Mouse (Mus musculus) mouse embryonic stem cell (cell line): ENCODE data around the gene Psmb2.

Source experiments
- in situ Hi-C, 2 experiments: fragments of 300-500 bp; cut with MboI; formaldehyde crosslinking; loops; 1 replicate in 1 of 2; 3 replicates in 1 of 2; pipeline ENCODE4 v1.14.3; 2019 to 2020; ENCODE audit warnings: low sequenced_read_pairs in 2 of 2, low pct_unique_long_range_greater_than_20kb in 1 of 2, mixed read lengths in 1 of 2; ENCODE audit not compliant: unreplicated experiment in 1 of 2

Psmb2 gene

GRCm38 (mm10) chr4:126750046-126750683, 72.7 kb downstream of the Psmb2 start:
- in situ Hi-C loops, result no loop called here

- in situ Hi-C loops, result no loop called here
Measured at GRCm38 (mm10) chr4:126750863-126751555, 73.6 kb downstream of the Psmb2 start.

- in situ Hi-C loops, result no loop called here
Measured at GRCm38 (mm10) chr4:126751556-126752023, 74.2 kb downstream of the Psmb2 start.

GRCm38 (mm10) chr4:126752024-126752607, 74.7 kb downstream of the Psmb2 start:
- in situ Hi-C loops, result no loop called here

GRCm38 (mm10) chr4:126752608-126753141, 75.2 kb downstream of the Psmb2 start:
- in situ Hi-C loops, result no loop called here

- in situ Hi-C loops, result no loop called here
Measured at GRCm38 (mm10) chr4:126753268-126754230, 76.1 kb downstream of the Psmb2 start, which contains the start of the genes Ncdn and AU040320. TSS of gene Ncdn (minus strand) at chr4:126753438. TSS of gene AU040320 (plus strand) at chr4:126753544.

GRCm38 (mm10) chr4:126754231-126754611, 76.8 kb downstream of the Psmb2 start:
- in situ Hi-C loops, result no loop called here

- in situ Hi-C loops, result no loop called here
Measured at GRCm38 (mm10) chr4:126754736-126755374, 77.4 kb downstream of the Psmb2 start.

GRCm38 (mm10) chr4:126756766-126757165, 79.3 kb downstream of the Psmb2 start:
- in situ Hi-C loops, result no loop called here

- in situ Hi-C loops, result no loop called here
Measured at GRCm38 (mm10) chr4:126758299-126758698, 80.9 kb downstream of the Psmb2 start.
